Mouse (Mus musculus): ENCODE measurements around the gene Lman1l. TPM values are rescaled to one million over a fixed set of nuclear protein-coding genes. Genes with fewer than 3 reads are reported as not detected.

Gene Lman1l
- polyA plus RNA-seq, 1 experiment from 2014 or later, result not detected

GRCm38 (mm10) chr9:57559568-57559967 is 61.0 kb downstream of the Lman1l start:
- WGBS, result 74% methylated on average over 2 of the region's 2 CpGs
- H3K4me2 ChIP-seq (ENCODE audit: low read length), result no peak overlapping the region
- H3K9me3 ChIP-seq (ENCODE audit: control insufficient read depth, low read length), result no peaks in the 10 kb centered on the region
- ATAC-seq (ENCODE audit: low FRiP score, low TSS enrichment) (no peak), DNase-seq (no peak)
- H3K9ac ChIP-seq (replicated peaks; ENCODE audit: low read length), result no peak overlapping the region
- no peaks in the 10 kb centered on the region for H3K36me3 ChIP-seq (ENCODE audit: control insufficient read depth, insufficient read depth, low read length)
- H3K4me3 ChIP-seq (replicated peaks; ENCODE audit: low read depth, low read length), result no peak overlapping the region
- H3K27ac ChIP-seq (replicated peaks; ENCODE audit: low read depth, low read length), result no peak overlapping the region
- H3K4me1 ChIP-seq (ENCODE audit: control insufficient read depth, insufficient read depth, low read length), result peaks cover 15% of the 10 kb centered on the region
- no peaks in the 10 kb centered on the region for H3K27me3 ChIP-seq (ENCODE audit: control insufficient read depth, insufficient read depth, low read length)

- no peak for DNase-seq
- no peak for ATAC-seq (ENCODE audit: low FRiP score, low TSS enrichment)
- WGBS, result 89% methylated on average over 4 of the region's 4 CpGs
- Histone ChIP-seq H3K36me3 (ENCODE audit: control insufficient read depth, insufficient read depth, low read length) (no peaks in the 10 kb centered on the region), H3K9ac (replicated peaks; ENCODE audit: low read length) (no peak overlapping the region), H3K4me3 (replicated peaks; ENCODE audit: low read depth, low read length) (no peak overlapping the region), H3K27me3 (ENCODE audit: control insufficient read depth, insufficient read depth, low read length) (no peaks in the 10 kb centered on the region), H3K4me1 (ENCODE audit: control insufficient read depth, insufficient read depth, low read length) (peaks cover 15% of the 10 kb centered on the region), H3K27ac (replicated peaks; ENCODE audit: low read depth, low read length) (no peak overlapping the region), H3K4me2 (ENCODE audit: low read length) (no peak overlapping the region), H3K9me3 (ENCODE audit: control insufficient read depth, low read length) (no peaks in the 10 kb centered on the region)
Measured at GRCm38 (mm10) chr9:57558625-57559024, 61.9 kb downstream of the Lman1l start.

- DNase-seq (no peak), ATAC-seq (ENCODE audit: low FRiP score, low TSS enrichment) (no peak)
- no peak overlapping the region for H3K4me2 ChIP-seq (ENCODE audit: low read length)
- H3K9me3 ChIP-seq (ENCODE audit: control insufficient read depth, low read length), result no peaks in the 10 kb centered on the region
- 80% methylated on average over 3 of the region's 3 CpGs for WGBS
- H3K4me3 ChIP-seq (replicated peaks; ENCODE audit: low read depth, low read length), result no peak overlapping the region
- H3K9ac ChIP-seq (replicated peaks; ENCODE audit: low read length), result no peak overlapping the region
- H3K27me3 ChIP-seq (ENCODE audit: control insufficient read depth, insufficient read depth, low read length), result no peaks in the 10 kb centered on the region
- no peaks in the 10 kb centered on the region for H3K36me3 ChIP-seq (ENCODE audit: control insufficient read depth, insufficient read depth, low read length)
- no peak overlapping the region for H3K27ac ChIP-seq (replicated peaks; ENCODE audit: low read depth, low read length)
- peaks cover 13% of the 10 kb centered on the region for H3K4me1 ChIP-seq (ENCODE audit: control insufficient read depth, insufficient read depth, low read length)
Measured at GRCm38 (mm10) chr9:57557215-57557614, 63.4 kb downstream of the Lman1l start.

Other genes with a start within 250 kb of the Lman1l start
- gene Ppcdc, start 180.7 kb downstream of the Lman1l start, polyA plus RNA-seq (2014; fragmentation: Nextera tagmentation; extraction: Ambion mirVana), result 19.9 and 22.9 TPM in 2 replicates
- gene Scamp5, start 152.7 kb downstream of the Lman1l start, polyA plus RNA-seq (2014; fragmentation: Nextera tagmentation; extraction: Ambion mirVana), result 98.9 and 109 TPM in 2 replicates
- gene Rpp25, start 116.7 kb downstream of the Lman1l start, polyA plus RNA-seq (2014; fragmentation: Nextera tagmentation; extraction: Ambion mirVana), result 28.1 and 30.7 TPM in 2 replicates
- 832 and 924 TPM in 2 replicates for gene Cox5a, start 99.5 kb downstream of the Lman1l start, polyA plus RNA-seq (2014; fragmentation: Nextera tagmentation; extraction: Ambion mirVana)
- 23.8 and 24.1 TPM in 2 replicates for gene Fam219b, start 83.2 kb downstream of the Lman1l start, polyA plus RNA-seq (2014; fragmentation: Nextera tagmentation; extraction: Ambion mirVana)
- 53.5 and 56.5 TPM in 2 replicates for gene Mpi, start 68.0 kb downstream of the Lman1l start, polyA plus RNA-seq (2014; fragmentation: Nextera tagmentation; extraction: Ambion mirVana)
- gene Scamp2, start 59.8 kb downstream of the Lman1l start, polyA plus RNA-seq (2014; fragmentation: Nextera tagmentation; extraction: Ambion mirVana), result 48.2 TPM in 2 replicates
- gene Ulk3, start 31.3 kb downstream of the Lman1l start, polyA plus RNA-seq (2014; fragmentation: Nextera tagmentation; extraction: Ambion mirVana), result 12.5 and 20.4 TPM in 2 replicates
- 0.74 and 0.96 TPM in 2 replicates for gene Cplx3, start 14.5 kb downstream of the Lman1l start, polyA plus RNA-seq (2014; fragmentation: Nextera tagmentation; extraction: Ambion mirVana)
- gene Csk, start 32.9 kb upstream of the Lman1l start, polyA plus RNA-seq (2014; fragmentation: Nextera tagmentation; extraction: Ambion mirVana), result 40.0 and 41.9 TPM in 2 replicates
- not detected in 2 replicates for gene Cyp1a2, start 62.9 kb upstream of the Lman1l start, polyA plus RNA-seq (2014; fragmentation: Nextera tagmentation; extraction: Ambion mirVana)
- 0.08 TPM in 1 of 2 replicates, not detected in the other for gene Cyp1a1, start 67.2 kb upstream of the Lman1l start, polyA plus RNA-seq (2014; fragmentation: Nextera tagmentation; extraction: Ambion mirVana)
- 24.6 and 27.7 TPM in 2 replicates for gene Edc3, start 87.8 kb upstream of the Lman1l start, polyA plus RNA-seq (2014; fragmentation: Nextera tagmentation; extraction: Ambion mirVana)
- gene Clk3, start 145.1 kb upstream of the Lman1l start, polyA plus RNA-seq (2014; fragmentation: Nextera tagmentation; extraction: Ambion mirVana), result 66.3 and 68.7 TPM in 2 replicates
- 8.7 and 9.6 TPM in 2 replicates for gene Arid3b, start 216.0 kb upstream of the Lman1l start, polyA plus RNA-seq (2014; fragmentation: Nextera tagmentation; extraction: Ambion mirVana)

All from midbrain, embryonic 14.5 days (tissue).